Mouse (Mus musculus) mouse trophoblast stem cell (cell line): ENCODE data around the gene Gm2075.
"Not testable (repeated sequence)": the region's sequence is repeated elsewhere in the genome, so short reads cannot be mapped to it uniquely, and the experiment has no call there.

Experiments
- in situ Hi-C, 2 experiments: fragments of 300-500 bp; cut with MseI, MboI; formaldehyde crosslinking; loops; 2 replicates in 1 of 2; 3 replicates in 1 of 2; pipeline ENCODE4 v1.15.1; 2025

Gene Gm2075

GRCm38 (mm10) chr12:88011548-88011947 lies at the start of gene Gm2075:
TSS of gene Gm2075 (plus strand) at chr12:88011848.
- in situ Hi-C loops = not testable (repeated sequence)

GRCm38 (mm10) chr12:87984000-87984399 lies 27.6 kb upstream of the Gm2075 start:
- in situ Hi-C loops = not testable (repeated sequence)

DNA sequence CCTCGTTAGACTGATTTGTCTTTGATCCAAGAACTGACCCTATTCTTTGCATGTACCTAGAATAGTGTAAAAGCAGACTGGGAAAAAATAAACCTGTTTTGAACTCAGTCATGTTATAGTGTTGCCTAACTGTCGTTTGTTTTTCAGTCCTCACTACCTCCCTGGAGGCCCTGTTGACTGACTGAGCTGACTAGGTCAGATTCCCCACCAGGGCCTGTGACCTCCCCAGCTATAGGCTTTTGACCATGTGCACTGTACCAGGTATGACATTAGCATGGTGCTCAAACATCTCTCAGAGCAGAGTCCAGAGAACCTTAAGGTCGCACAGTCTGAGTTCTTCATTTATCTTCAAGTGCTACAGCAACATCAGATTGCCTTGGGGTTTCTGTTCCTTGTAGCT lies 7.5 kb upstream of the Gm2075 start:
- in situ Hi-C loops = not testable (repeated sequence)

- in situ Hi-C loops = not testable (repeated sequence)
These were observed 7.0 kb downstream of the Gm2075 start, which contains the start of gene Gm6803 for GRCm38 (mm10) chr12:88018671-88019070. TSS of gene Gm6803 (minus strand) at chr12:88018771.

DNA sequence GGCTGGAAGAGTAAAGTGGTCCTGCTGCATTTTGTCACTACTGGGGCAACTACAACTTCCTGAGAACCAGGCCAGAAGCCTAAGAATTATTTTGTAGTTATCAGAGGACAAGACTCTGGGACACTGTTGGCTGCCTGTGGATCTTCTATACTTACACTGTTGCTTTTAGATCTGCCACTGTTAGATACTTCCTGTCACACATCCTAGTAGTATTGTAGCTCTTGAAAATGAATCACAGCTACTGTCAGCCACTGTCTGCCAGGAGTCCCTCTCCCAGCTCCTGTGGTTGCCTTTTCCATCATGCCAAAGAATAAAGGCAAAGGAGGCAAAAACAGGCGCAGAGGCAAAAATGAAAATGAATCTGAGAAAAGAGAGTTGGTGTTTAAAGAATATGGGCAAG lies 15.1 kb downstream of the Gm2075 start, which contains the start of gene Gm2056:
Gene Gm2056 (plus strand): TSS at position 301 of the 400 bp plus-strand sequence.
- in situ Hi-C loops = not testable (repeated sequence)

DNA sequence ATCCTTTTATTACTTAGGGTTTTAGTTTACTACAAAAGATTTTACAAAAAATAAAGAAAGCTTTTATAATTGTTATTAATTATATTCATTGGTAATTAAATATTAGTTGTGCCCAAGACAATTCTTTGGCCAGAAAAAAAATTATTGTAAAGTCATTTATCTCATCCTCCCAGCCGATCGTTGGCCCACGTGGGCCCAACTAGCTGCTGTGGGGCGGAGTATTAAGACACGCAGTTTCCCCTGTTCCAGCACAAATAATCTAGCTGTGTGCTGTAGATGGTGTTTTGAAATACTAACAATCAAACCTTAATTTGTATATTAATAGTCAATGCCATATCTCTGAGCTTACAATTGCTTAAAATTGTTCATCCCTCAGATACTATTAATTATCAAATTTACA lies 20.6 kb downstream of the Gm2075 start:
- in situ Hi-C loops = not testable (repeated sequence)

DNA sequence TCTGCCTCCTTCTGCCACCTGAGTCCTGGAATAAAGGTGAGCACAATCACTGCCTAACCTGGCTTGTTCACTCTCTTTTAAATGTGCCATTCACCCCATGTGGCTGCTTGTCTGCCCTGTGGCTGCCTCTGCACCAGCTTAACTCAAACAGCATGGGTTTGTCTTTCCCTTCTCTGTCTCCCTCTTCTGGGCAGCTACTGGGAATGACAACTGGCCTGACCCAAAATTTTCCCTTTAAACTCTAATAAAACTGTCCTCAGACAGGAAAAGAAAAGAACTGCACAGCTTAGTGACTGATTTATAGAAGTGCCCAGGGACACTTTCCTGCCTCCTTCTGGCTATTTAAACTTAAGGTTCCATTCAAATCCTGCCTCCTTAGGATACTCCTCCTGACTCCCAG lies 27.4 kb downstream of the Gm2075 start:
- in situ Hi-C loops = not testable (repeated sequence)

DNA sequence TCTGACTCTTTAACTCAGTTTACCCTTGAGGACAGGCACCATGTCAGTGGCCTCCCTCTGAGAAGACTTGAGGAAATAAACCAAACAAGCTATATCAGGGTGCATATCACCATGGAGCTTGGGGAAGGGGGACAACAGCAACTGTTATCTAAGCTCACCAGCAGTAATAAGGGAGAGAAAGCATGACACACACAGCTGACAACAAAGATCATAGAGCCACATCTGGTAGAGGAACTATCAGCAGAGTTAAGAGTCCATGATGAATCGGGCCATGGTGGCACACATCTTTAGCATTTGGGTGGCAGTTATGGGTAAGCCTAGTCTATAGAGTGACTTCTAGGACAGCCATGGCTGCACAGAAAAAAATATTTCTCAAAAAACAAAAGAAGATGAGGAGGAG lies 28.1 kb downstream of the Gm2075 start:
- in situ Hi-C loops = not testable (repeated sequence)

GRCm38 (mm10) chr12:88045226-88045625 lies 33.6 kb downstream of the Gm2075 start:
- in situ Hi-C loops = not testable (repeated sequence)
